Mouse (Mus musculus): Measurements from ENCODE around the gene Angptl4. TPM values are rescaled to one million over a fixed set of nuclear protein-coding genes. Genes with fewer than 3 reads are reported as not detected.
"Not testable (repeated sequence)": the region's sequence is repeated elsewhere in the genome, so short reads cannot be mapped to it uniquely, and the experiment has no call there.

The Angptl4 gene
- polyA plus RNA-seq (2014; fragmentation: Nextera tagmentation; extraction: Ambion mirVana), result 18.0 and 22.0 TPM in 2 replicates

DNA sequence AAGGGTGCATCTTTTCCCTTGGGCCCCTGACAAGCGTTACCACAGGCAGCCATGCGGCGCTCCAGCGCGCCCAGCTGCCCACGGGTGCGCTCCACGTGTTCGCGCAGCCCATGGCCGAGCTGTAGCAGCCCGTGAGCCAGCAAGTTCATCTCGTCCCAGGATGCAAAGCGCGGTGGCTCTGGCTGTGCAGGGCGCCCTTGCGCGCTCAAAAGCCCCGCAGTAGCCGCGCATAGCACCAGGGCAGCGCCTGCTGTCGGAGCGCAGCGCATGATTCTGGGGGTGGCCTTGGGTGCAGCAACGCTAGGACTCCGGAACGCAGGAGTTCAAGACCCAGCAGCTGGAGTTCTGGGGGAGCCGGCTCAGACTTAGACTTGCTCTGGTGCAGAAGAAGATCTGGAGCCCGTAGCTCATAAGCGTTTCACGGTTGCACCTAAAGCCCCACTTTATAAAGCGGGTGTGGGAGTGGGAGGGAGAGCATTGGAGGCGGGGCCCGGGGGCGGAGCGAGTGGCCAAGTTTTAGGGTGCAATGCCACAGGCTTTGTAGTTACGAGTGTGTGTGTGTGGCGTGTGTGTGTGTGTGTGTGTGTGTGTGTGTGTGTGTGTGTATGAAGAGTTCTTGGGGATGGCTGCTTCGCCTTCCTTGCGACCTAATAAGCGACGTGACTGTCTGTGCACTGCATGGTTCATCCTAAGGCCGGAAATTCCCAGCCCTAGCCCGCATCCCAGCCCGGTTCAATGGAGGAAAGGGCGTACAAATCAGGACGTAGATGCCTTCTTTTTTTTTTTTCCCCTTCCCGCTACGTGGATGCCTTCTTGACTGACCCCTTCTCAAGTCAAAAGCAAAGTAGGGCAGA is at the start of gene Angptl4:
Gene Angptl4, minus strand, starts transcription at position 707 of the 854 bp plus-strand sequence.
- H3K36me3 ChIP-seq (ENCODE audit: control insufficient read depth, insufficient read depth, low read length), result peaks cover 17% of the 10 kb centered on the region
- WGBS, result 1% methylated on average over 50 of the region's 50 CpGs
- ATAC-seq (replicated peaks; ENCODE audit: low FRiP score, low TSS enrichment, low read depth) (peak; percentile 81), DNase-seq (ENCODE audit: low spot score) (peak; percentile 83)
- peaks cover 38% of the 10 kb centered on the region for H3K4me1 ChIP-seq (replicated peaks; ENCODE audit: control insufficient read depth, insufficient read depth, low read length)
- peak within 1 kb of the TSS; percentile 79 for H3K4me2 ChIP-seq (ENCODE audit: low read length)
- peak within 1 kb of the TSS; percentile 45 for H3K9ac ChIP-seq (ENCODE audit: low read length)
- no peaks in the 10 kb centered on the region for H3K27me3 ChIP-seq (replicated peaks; ENCODE audit: control insufficient read depth, insufficient read depth, low read length)
- H3K9me3 ChIP-seq (ENCODE audit: control insufficient read depth, low read length), result no peaks in the 10 kb centered on the region
- H3K4me3 ChIP-seq (ENCODE audit: low read depth, low read length), result peak within 1 kb of the TSS; percentile 41
- peak within 1 kb of the TSS; percentile 87 for H3K27ac ChIP-seq (ENCODE audit: low read depth)

GRCm38 (mm10) chr17:33829561-33829960 is 47.9 kb upstream of the Angptl4 start:
- ATAC-seq (replicated peaks; ENCODE audit: low FRiP score, low TSS enrichment, low read depth), result no peak
- no peak overlapping the region for H3K4me2 ChIP-seq (ENCODE audit: low read length)
- H3K4me3 ChIP-seq (ENCODE audit: low read depth, low read length), result no peak overlapping the region
- peaks cover 58% of the 10 kb centered on the region for H3K36me3 ChIP-seq (ENCODE audit: control insufficient read depth, insufficient read depth, low read length)
- H3K27me3 ChIP-seq (replicated peaks; ENCODE audit: control insufficient read depth, insufficient read depth, low read length), result no peaks in the 10 kb centered on the region
- no peak for DNase-seq (ENCODE audit: low spot score)
- H3K4me1 ChIP-seq (replicated peaks; ENCODE audit: control insufficient read depth, insufficient read depth, low read length), result peaks cover 10% of the 10 kb centered on the region
- no peak overlapping the region for H3K9ac ChIP-seq (ENCODE audit: low read length)
- no peaks in the 10 kb centered on the region for H3K9me3 ChIP-seq (ENCODE audit: control insufficient read depth, low read length)
- WGBS, result 90% methylated on average over 10 of the region's 10 CpGs
- H3K27ac ChIP-seq (ENCODE audit: low read depth), result no peak overlapping the region

- H3K9me3 ChIP-seq (ENCODE audit: control insufficient read depth, low read length), result no peaks in the 10 kb centered on the region
- DNase-seq (ENCODE audit: low spot score), result no peak
- H3K4me1 ChIP-seq (replicated peaks; ENCODE audit: control insufficient read depth, insufficient read depth, low read length), result peaks cover 10% of the 10 kb centered on the region
- no peak overlapping the region for H3K27ac ChIP-seq (ENCODE audit: low read depth)
- H3K27me3 ChIP-seq (replicated peaks; ENCODE audit: control insufficient read depth, insufficient read depth, low read length), result no peaks in the 10 kb centered on the region
- no peak overlapping the region for H3K4me3 ChIP-seq (ENCODE audit: low read depth, low read length)
- no peak overlapping the region for H3K9ac ChIP-seq (ENCODE audit: low read length)
- H3K4me2 ChIP-seq (ENCODE audit: low read length), result no peak overlapping the region
- peaks cover 52% of the 10 kb centered on the region for H3K36me3 ChIP-seq (ENCODE audit: control insufficient read depth, insufficient read depth, low read length)
- WGBS, result 55% methylated on average over 2 of the region's 2 CpGs
- no peak for ATAC-seq (replicated peaks; ENCODE audit: low FRiP score, low TSS enrichment, low read depth)
Measured at GRCm38 (mm10) chr17:33828892-33829291, 47.3 kb upstream of the Angptl4 start.

- DNase-seq (ENCODE audit: low spot score), result peak; percentile 82
- no peaks in the 10 kb centered on the region for H3K27me3 ChIP-seq (replicated peaks; ENCODE audit: control insufficient read depth, insufficient read depth, low read length)
- peaks cover 23% of the 10 kb centered on the region for H3K4me1 ChIP-seq (replicated peaks; ENCODE audit: control insufficient read depth, insufficient read depth, low read length)
- no peak overlapping the region for H3K4me2 ChIP-seq (ENCODE audit: low read length)
- no peak overlapping the region for H3K27ac ChIP-seq (ENCODE audit: low read depth)
- WGBS, result 0% methylated on average over 3 of the region's 3 CpGs
- peaks cover 50% of the 10 kb centered on the region for H3K36me3 ChIP-seq (ENCODE audit: control insufficient read depth, insufficient read depth, low read length)
- no peak overlapping the region for H3K4me3 ChIP-seq (ENCODE audit: low read depth, low read length)
- ATAC-seq (replicated peaks; ENCODE audit: low FRiP score, low TSS enrichment, low read depth), result no peak
- H3K9me3 ChIP-seq (ENCODE audit: control insufficient read depth, low read length), result no peaks in the 10 kb centered on the region
- no peak overlapping the region for H3K9ac ChIP-seq (ENCODE audit: low read length)
Measured at GRCm38 (mm10) chr17:33826850-33827249, 45.2 kb upstream of the Angptl4 start.

GRCm38 (mm10) chr17:33825462-33825861 is 43.8 kb upstream of the Angptl4 start:
- Histone ChIP-seq H3K4me3 (ENCODE audit: low read depth, low read length) (peak overlapping the region; percentile 99), H3K36me3 (ENCODE audit: control insufficient read depth, insufficient read depth, low read length) (peaks cover 53% of the 10 kb centered on the region), H3K4me1 (replicated peaks; ENCODE audit: control insufficient read depth, insufficient read depth, low read length) (peaks cover 26% of the 10 kb centered on the region), H3K9me3 (ENCODE audit: control insufficient read depth, low read length) (no peaks in the 10 kb centered on the region), H3K9ac (ENCODE audit: low read length) (peak overlapping the region; percentile 95), H3K4me2 (ENCODE audit: low read length) (peak overlapping the region; percentile 61), H3K27me3 (replicated peaks; ENCODE audit: control insufficient read depth, insufficient read depth, low read length) (no peaks in the 10 kb centered on the region), H3K27ac (ENCODE audit: low read depth) (no peak overlapping the region)
- ATAC-seq (replicated peaks; ENCODE audit: low FRiP score, low TSS enrichment, low read depth) (no peak), DNase-seq (ENCODE audit: low spot score) (no peak)
- 83% methylated on average over 8 of the region's 8 CpGs for WGBS

GRCm38 (mm10) chr17:33824997-33825330 is 43.3 kb upstream of the Angptl4 start:
- H3K4me2 ChIP-seq (ENCODE audit: low read length), result peak overlapping the region; percentile 61
- ATAC-seq (replicated peaks; ENCODE audit: low FRiP score, low TSS enrichment, low read depth); H3K9me3 ChIP-seq (ENCODE audit: control insufficient read depth, low read length); DNase-seq (ENCODE audit: low spot score); H3K27me3 ChIP-seq (replicated peaks; ENCODE audit: control insufficient read depth, insufficient read depth, low read length): not testable (repeated sequence)
- H3K4me1 ChIP-seq (replicated peaks; ENCODE audit: control insufficient read depth, insufficient read depth, low read length), result peaks cover 26% of the 10 kb centered on the region
- H3K4me3 ChIP-seq (ENCODE audit: low read depth, low read length), result peak overlapping the region; percentile 99
- 6% methylated on average over 6 of the region's 6 CpGs for WGBS
- H3K36me3 ChIP-seq (ENCODE audit: control insufficient read depth, insufficient read depth, low read length), result peaks cover 53% of the 10 kb centered on the region
- peak overlapping the region; percentile 95 for H3K9ac ChIP-seq (ENCODE audit: low read length)
- peak overlapping the region; percentile 86 for H3K27ac ChIP-seq (ENCODE audit: low read depth)

GRCm38 (mm10) chr17:33824084-33824996 is 42.7 kb upstream of the Angptl4 start, which contains the start of the genes Rps28 and Ndufa7:
Rps28 (minus strand) TSS chr17:33824562.
Ndufa7 (plus strand) TSS chr17:33824572.
- DNase-seq (ENCODE audit: low spot score), result peak; percentile 100
- H3K36me3 ChIP-seq (ENCODE audit: control insufficient read depth, insufficient read depth, low read length), result peaks cover 53% of the 10 kb centered on the region
- no peaks in the 10 kb centered on the region for H3K9me3 ChIP-seq (ENCODE audit: control insufficient read depth, low read length)
- WGBS, result under 1% methylated on average over 51 of the region's 51 CpGs
- peak; percentile 90 for ATAC-seq (replicated peaks; ENCODE audit: low FRiP score, low TSS enrichment, low read depth)
- H3K27me3 ChIP-seq (replicated peaks; ENCODE audit: control insufficient read depth, insufficient read depth, low read length), result no peaks in the 10 kb centered on the region
- H3K9ac ChIP-seq (ENCODE audit: low read length), result peak within 1 kb of the TSS; percentile 95
- peaks cover 26% of the 10 kb centered on the region for H3K4me1 ChIP-seq (replicated peaks; ENCODE audit: control insufficient read depth, insufficient read depth, low read length)
- peak within 1 kb of the TSS; percentile 95 for H3K4me2 ChIP-seq (ENCODE audit: low read length)
- peak within 1 kb of the TSS; percentile 99 for H3K4me3 ChIP-seq (ENCODE audit: low read depth, low read length)
- peak within 1 kb of the TSS; percentile 86 for H3K27ac ChIP-seq (ENCODE audit: low read depth)

DNA sequence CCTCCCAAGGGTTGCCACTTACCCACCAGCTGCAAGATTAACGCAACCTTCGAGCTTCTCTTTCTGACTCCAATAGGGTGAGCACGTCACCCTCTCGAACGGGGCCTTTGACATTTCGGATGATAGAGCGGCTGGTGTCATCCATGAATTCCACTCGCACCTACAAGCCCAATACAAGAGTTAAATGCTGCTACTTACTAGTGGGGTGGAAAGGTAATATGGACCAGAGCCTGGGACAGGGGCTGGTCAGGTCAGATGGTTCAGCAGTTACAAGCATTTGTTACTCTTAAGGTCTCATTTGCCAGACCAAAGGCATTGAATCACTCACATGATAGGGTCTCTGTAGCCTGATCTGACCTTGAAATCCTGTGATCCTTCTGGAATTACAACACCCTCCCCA is 41.5 kb upstream of the Angptl4 start:
- DNase-seq (ENCODE audit: low spot score); H3K27me3 ChIP-seq (replicated peaks; ENCODE audit: control insufficient read depth, insufficient read depth, low read length); ATAC-seq (replicated peaks; ENCODE audit: low FRiP score, low TSS enrichment, low read depth); H3K27ac ChIP-seq (ENCODE audit: low read depth); H3K9me3 ChIP-seq (ENCODE audit: control insufficient read depth, low read length): not testable (repeated sequence)
- peaks cover 30% of the 10 kb centered on the region for H3K4me1 ChIP-seq (replicated peaks; ENCODE audit: control insufficient read depth, insufficient read depth, low read length)
- peak overlapping the region; percentile 95 for H3K4me2 ChIP-seq (ENCODE audit: low read length)
- H3K4me3 ChIP-seq (ENCODE audit: low read depth, low read length), result peak overlapping the region; percentile 99
- H3K36me3 ChIP-seq (ENCODE audit: control insufficient read depth, insufficient read depth, low read length), result peaks cover 55% of the 10 kb centered on the region
- peak overlapping the region; percentile 95 for H3K9ac ChIP-seq (ENCODE audit: low read length)
- 79% methylated on average over 8 of the region's 8 CpGs for WGBS
